Mouse (Mus musculus): Measurements from ENCODE around the gene Wdr95.

- no peak for TF ChIP-seq CTCF (IDR thresholded peaks at IDR 0.05; ENCODE audit: control insufficient read depth, insufficient read depth, insufficient read length)
- no peak for TF ChIP-seq MAX (IDR thresholded peaks at IDR 0.05)
- TF ChIP-seq MYOD1 (IDR thresholded peaks at IDR 0.05; ENCODE audit: control insufficient read depth, insufficient read length, low read depth): no peak
- no peak for TF ChIP-seq USF1 (IDR thresholded peaks at IDR 0.05; ENCODE audit: low read depth)
- TF ChIP-seq FOSL1 (IDR thresholded peaks at IDR 0.05; ENCODE audit: insufficient read depth, low read length, poor library complexity, severe bottlenecking): no peak
Observed at GRCm38 (mm10) chr5:149625547-149625946, 97.1 kb downstream of the Wdr95 start.
